Comparison of ENCODE assay signal across 35 mouse cellular contexts in the genomic region with DNA sequence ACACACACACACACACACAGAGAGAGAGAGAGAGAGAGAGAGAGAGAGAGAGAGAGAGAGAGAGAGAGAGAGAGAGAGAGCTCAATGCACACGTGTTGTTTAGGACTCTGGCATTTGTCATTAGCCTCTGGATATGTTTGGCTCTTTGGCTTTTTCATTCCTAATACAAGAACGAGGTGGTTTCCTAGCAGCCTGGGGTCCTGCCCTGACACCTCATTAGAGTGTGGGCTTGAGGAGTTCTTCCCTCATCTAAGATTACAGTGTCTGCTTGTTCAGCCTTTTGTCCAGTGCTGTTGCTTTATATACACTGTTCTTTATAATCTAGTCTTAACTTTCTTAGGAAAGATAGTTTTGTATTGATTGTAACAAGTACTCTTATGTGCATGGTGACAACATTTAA.
"Had no signal": no experiment of that assay in that cellular context is flagged by ENCODE, and none has a peak within 500 bp of the region (broad histone marks: within the 10 kb centered on the region; RNA-seq: fewer than 3 reads in every experiment).

No protein-coding gene starts in this region.

- H3K4me2 ChIP-seq: heart, embryonic 11.5 days; heart, embryonic 12.5 days; heart, embryonic 13.5 days; heart, embryonic 15.5 days; hindbrain, embryonic 12.5 days; hindbrain, embryonic 13.5 days; hindbrain, embryonic 14.5 days; hindbrain, embryonic 15.5 days; intestine, embryonic 15.5 days; kidney, embryonic 15.5 days had no signal

- H3K4me3 ChIP-seq: heart, embryonic 10.5 days; heart, embryonic 12.5 days; heart, embryonic 13.5 days; heart, embryonic 15.5 days; hindbrain, embryonic 10.5 days; hindbrain, embryonic 12.5 days; hindbrain, embryonic 13.5 days; hindbrain, embryonic 15.5 days; intestine, embryonic 15.5 days; kidney, embryonic 15.5 days; layer of hippocampus, adult 2 months had no signal

- H3K27me3 ChIP-seq: heart, embryonic 12.5 days; heart, embryonic 13.5 days; heart, embryonic 15.5 days; hindbrain, embryonic 12.5 days; hindbrain, embryonic 13.5 days; hindbrain, embryonic 15.5 days; intestine, embryonic 15.5 days; kidney, embryonic 15.5 days had no signal

- H3K9me3 ChIP-seq: heart, embryonic 10.5 days; heart, embryonic 12.5 days; heart, embryonic 13.5 days; heart, embryonic 15.5 days; hindbrain, embryonic 10.5 days; hindbrain, embryonic 12.5 days; hindbrain, embryonic 13.5 days; hindbrain, embryonic 15.5 days; intestine, embryonic 15.5 days; kidney, embryonic 15.5 days had no signal

- ATAC-seq: hindbrain, embryonic 16.5 days; hindbrain, postnatal 0 days; inflammation-experienced regulatory T-cells, adult 6 months; intestine, embryonic 15.5 days; intestine, embryonic 16.5 days; intestine, postnatal 0 days had no signal

- H3K4me1 ChIP-seq: heart, embryonic 10.5 days; heart, embryonic 15.5 days; hindbrain, embryonic 10.5 days; hindbrain, embryonic 12.5 days; hindbrain, embryonic 15.5 days; intestine, embryonic 15.5 days; kidney, embryonic 15.5 days had no signal

- H3K27ac ChIP-seq: heart, embryonic 10.5 days; heart, embryonic 13.5 days; heart, embryonic 15.5 days; hindbrain, embryonic 10.5 days; hindbrain, embryonic 12.5 days; hindbrain, embryonic 13.5 days; hindbrain, embryonic 14.5 days; hindbrain, embryonic 15.5 days; hindbrain, postnatal 0 days; intestine, embryonic 15.5 days; kidney, embryonic 15.5 days; kidney, postnatal 0 days; layer of hippocampus, adult 2 months had no signal

- H3K36me3 ChIP-seq: heart, embryonic 10.5 days; heart, embryonic 12.5 days; heart, embryonic 13.5 days; heart, embryonic 15.5 days; hindbrain, embryonic 12.5 days; hindbrain, embryonic 13.5 days; hindbrain, embryonic 15.5 days; intestine, embryonic 15.5 days; kidney, embryonic 15.5 days had no signal

- H3K9ac ChIP-seq: heart, embryonic 12.5 days; heart, embryonic 13.5 days; heart, embryonic 15.5 days; hindbrain, embryonic 12.5 days; hindbrain, embryonic 13.5 days; hindbrain, embryonic 14.5 days; hindbrain, embryonic 15.5 days; intestine, embryonic 15.5 days; kidney, embryonic 15.5 days had no signal

- DNase-seq: heart, postnatal 10 days; heart, postnatal 14 days; heart, postnatal 36 days; heart, postnatal 4 days; kidney, adult 11 months; kidney, adult 18-20 months; kidney, adult 2 months; kidney, adult 8-10 months; kidney, adult 9 months; kidney, postnatal 10 days; kidney, postnatal 14 days; kidney, postnatal 25 days; kidney, postnatal 36 days; kidney, postnatal 4 days; layer of hippocampus, adult 9-11 months; layer of hippocampus, postnatal 36 days had no signal
